Mouse (Mus musculus): ENCODE measurements around the gene Arv1. TPM values are rescaled to one million over a fixed set of nuclear protein-coding genes. Genes with fewer than 3 reads are reported as not detected.

Gene Arv1
- polyA plus RNA-seq, 1 experiment, result 22.1 TPM

Other genes with a start within 250 kb of the Arv1 start
- gene Cog2, start 201.4 kb upstream of the Arv1 start, polyA plus RNA-seq (2012; rRNA removed), result 26.0 and 28.9 TPM in 2 replicates
- gene Agt, start 152.4 kb upstream of the Arv1 start, polyA plus RNA-seq (2012; rRNA removed), result 18.1 and 20.1 TPM in 2 replicates
- gene Capn9, start 146.0 kb upstream of the Arv1 start, polyA plus RNA-seq (2012; rRNA removed), result 0.06 and 0.11 TPM in 2 replicates
- gene 2310022B05Rik, start 58.8 kb upstream of the Arv1 start, polyA plus RNA-seq (2012; rRNA removed), result 61.8 and 62.4 TPM in 2 replicates
- 40.7 and 44.3 TPM in 2 replicates for gene Ttc13, start 156 bp upstream of the Arv1 start, polyA plus RNA-seq (2012; rRNA removed)
- 1.6 and 1.7 TPM in 2 replicates for gene Fam89a, start 29.7 kb downstream of the Arv1 start, polyA plus RNA-seq (2012; rRNA removed)
- gene Trim67, start 71.0 kb downstream of the Arv1 start, polyA plus RNA-seq (2012; rRNA removed), result 5.2 and 5.3 TPM in 2 replicates
- gene Gnpat, start 140.9 kb downstream of the Arv1 start, polyA plus RNA-seq (2012; rRNA removed), result 102 and 103 TPM in 2 replicates
- gene 2810004N23Rik, start 141.0 kb downstream of the Arv1 start, polyA plus RNA-seq (2012; rRNA removed), result 17.2 and 18.1 TPM in 2 replicates
- gene Exoc8, start 175.6 kb downstream of the Arv1 start, polyA plus RNA-seq (2012; rRNA removed), result 15.0 and 17.3 TPM in 2 replicates
- 17.3 and 18.0 TPM in 2 replicates for gene Sprtn, start 175.7 kb downstream of the Arv1 start, polyA plus RNA-seq (2012; rRNA removed)
- 55.8 and 61.7 TPM in 2 replicates for gene Egln1, start 227.2 kb downstream of the Arv1 start, polyA plus RNA-seq (2012; rRNA removed)